Mouse (Mus musculus) cortical plate, adult 2 months (tissue): Measurements from ENCODE around the gene Smg6. TPM values are rescaled to one million over a fixed set of nuclear protein-coding genes. Genes with fewer than 3 reads are reported as not detected.

Experiments used
- H3K27ac ChIP-seq: fragments of 200-500 bp; 2 replicates; pipeline ENCODE4 v1.5.1; 2012; ENCODE audit warnings: low read length, control low read depth, inconsistent platforms; ENCODE audit not compliant: insufficient read depth
- H3K4me1 ChIP-seq: fragments of 200-500 bp; 2 replicates; pipeline ENCODE4 v1.6.1; 2011; ENCODE audit warnings: low read length; ENCODE audit not compliant: control insufficient read depth, insufficient read depth
- H3K4me3 ChIP-seq: fragments of 200-500 bp; 2 replicates; pipeline ENCODE4 v1.5.1; 2011; ENCODE audit warnings: mild to moderate bottlenecking, low read length, control low read depth; ENCODE audit not compliant: insufficient read depth
- CTCF ChIP-seq: fragments of 200-500 bp; IDR thresholded peaks from 2 replicates; pipeline ENCODE4 v1.5.1; 2011; ENCODE audit warnings: mild to moderate bottlenecking, control low read depth, low read length; ENCODE audit not compliant: insufficient read depth; ENCODE audit errors: extremely low read depth
- POLR2A ChIP-seq: fragments of 200-500 bp; IDR thresholded peaks from 2 replicates; pipeline ENCODE4 v1.6.1; 2011; ENCODE audit warnings: mild to moderate bottlenecking, low read length, control low read depth; ENCODE audit not compliant: insufficient read depth; ENCODE audit errors: extremely low read depth
- polyA plus RNA-seq: library from polyadenylated mRNA; depleted of rRNA; stranded (reverse); fragments of >200 nt; gene quantifications from 2 replicates; pipeline ENCODE4 v1.2.3, GENCODE M21; 2012

Smg6 gene
- polyA plus RNA-seq, 1 experiment: 26.9 TPM

DNA sequence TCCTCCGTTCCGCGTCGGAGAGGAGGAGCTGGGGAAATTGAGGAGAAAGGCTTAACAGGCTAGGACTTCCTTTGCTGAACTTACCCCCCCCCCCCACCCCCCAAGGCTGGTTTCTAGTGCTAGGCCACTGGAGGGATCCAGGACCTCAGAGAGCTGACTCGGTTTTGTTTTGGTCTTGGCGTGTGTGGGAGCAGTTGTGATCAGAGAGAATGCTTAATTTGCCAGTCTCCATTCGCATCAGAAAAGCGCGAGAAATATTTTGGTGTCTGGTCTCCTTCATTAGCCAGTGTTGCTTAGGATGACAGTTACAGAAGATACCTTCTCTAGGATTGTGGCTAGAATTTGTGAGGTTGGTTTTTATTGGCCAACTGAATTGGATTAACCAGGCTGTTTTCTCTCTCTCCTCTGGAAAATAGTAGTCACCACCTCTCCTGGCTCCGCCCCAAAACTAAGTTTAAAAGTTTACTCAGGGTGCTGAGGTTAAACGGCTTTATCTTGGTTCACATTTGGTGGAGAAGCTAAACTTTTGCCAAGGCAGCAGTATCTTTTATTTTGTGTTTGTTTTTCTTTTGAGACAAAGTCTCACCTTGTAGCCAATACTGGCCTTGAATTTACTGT, 874 bp downstream of the Smg6 start:
- TF ChIP-seq CTCF: no peak
- H3K4me3 ChIP-seq: peak overlapping the region; percentile 64
- peaks cover 2% of the 10 kb centered on the region; the same call in 1 of the 2 replicates for H3K4me1 ChIP-seq
- peak overlapping the region; percentile 94 for H3K27ac ChIP-seq

DNA sequence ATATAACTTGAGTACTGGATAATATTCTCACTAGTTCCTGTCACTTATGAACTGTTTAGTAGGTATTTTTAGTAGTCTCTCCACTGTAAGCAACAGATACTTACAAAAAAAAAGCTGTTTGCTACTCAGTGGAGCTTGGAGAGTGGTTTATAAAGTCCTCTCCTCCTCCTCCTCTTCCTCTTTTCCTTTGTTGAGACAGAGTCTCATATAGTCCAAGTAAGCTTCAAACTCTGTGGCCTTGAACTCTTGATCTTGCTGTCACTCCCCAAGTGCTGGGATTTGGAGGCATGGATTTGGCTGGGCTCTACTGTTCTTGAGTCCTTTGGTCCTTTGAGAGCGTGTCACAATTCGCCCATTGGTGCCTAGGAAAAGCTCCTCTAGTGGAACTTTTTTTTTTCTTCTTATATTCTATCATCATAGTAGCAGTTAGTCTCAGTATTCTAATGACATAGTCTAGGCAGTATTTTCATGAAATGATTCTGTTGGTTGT, 1.7 kb downstream of the Smg6 start:
- H3K4me3 ChIP-seq: no peak overlapping the region
- H3K4me1 ChIP-seq: peaks cover 2% of the 10 kb centered on the region; the same call in 1 of the 2 replicates
- no peak for TF ChIP-seq CTCF
- H3K27ac ChIP-seq: no peak overlapping the region

DNA sequence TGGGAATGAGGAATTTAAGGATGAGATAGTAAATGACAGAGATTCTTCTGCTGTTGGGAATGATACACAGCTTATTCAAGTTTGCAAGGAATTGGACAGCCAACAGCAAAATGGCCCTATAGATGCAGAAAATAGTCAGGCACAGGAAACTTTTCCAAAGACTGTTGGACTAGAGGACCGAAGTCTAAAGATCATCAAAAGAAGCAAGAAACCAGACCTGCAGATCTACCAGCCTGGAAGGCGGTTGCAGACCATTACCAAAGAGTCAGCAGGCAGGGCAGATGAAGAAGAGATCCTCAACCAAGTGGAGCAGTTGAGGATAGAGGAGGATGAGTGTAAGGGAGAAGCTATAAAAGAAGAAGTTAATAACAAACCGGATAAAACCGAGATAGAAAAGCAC, 3.5 kb downstream of the Smg6 start:
- Histone ChIP-seq H3K4me1 (peaks cover 2% of the 10 kb centered on the region; the same call in 1 of the 2 replicates), H3K4me3 (no peak overlapping the region)
- TF ChIP-seq POLR2A (no peak), CTCF (no peak)

GRCm38 (mm10) chr11:74930391-74930790, 4.8 kb downstream of the Smg6 start:
- TF ChIP-seq CTCF: no peak
- no peak for TF ChIP-seq POLR2A
- 0 out of 2 replicates have a peak, but pooled peaks cover 2% of the 10 kb centered on the region for H3K4me1 ChIP-seq
- H3K27ac ChIP-seq: no peak overlapping the region
- H3K4me3 ChIP-seq: no peak overlapping the region

More for the DNA sequence above, 3.5 kb downstream of the Smg6 start:
- no peak overlapping the region for H3K27ac ChIP-seq

- TF ChIP-seq CTCF: 0 out of 2 replicates have a peak, but pooled peaks have one; percentile 34
- TF ChIP-seq POLR2A: no peak
- H3K4me3 ChIP-seq: no peak overlapping the region
- no peaks in the 10 kb centered on the region for H3K4me1 ChIP-seq
- H3K27ac ChIP-seq: no peak overlapping the region
Measured at GRCm38 (mm10) chr11:74946348-74946747, 20.7 kb downstream of the Smg6 start.

DNA sequence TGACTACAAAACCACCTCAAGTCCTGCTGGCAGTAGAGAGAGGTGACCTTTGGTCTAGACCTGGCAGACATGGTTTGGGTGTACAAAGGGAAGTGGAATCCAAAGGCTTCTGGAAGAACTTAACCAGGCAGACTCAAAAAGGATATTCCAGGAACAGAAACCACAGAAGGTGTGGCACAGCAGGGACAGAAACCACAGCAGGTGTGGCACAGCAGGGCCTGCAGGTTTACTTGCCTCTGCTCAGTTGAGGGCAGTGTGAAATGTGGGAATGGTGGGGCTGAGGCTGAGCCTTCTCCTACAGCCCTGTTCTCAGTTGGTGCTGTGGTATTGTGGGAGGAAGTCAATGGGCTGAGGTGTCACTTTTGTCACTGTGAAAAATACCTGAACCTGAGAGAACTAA, 29.3 kb downstream of the Smg6 start:
- Histone ChIP-seq H3K27ac (no peak overlapping the region), H3K4me3 (no peak overlapping the region), H3K4me1 (no peaks in the 10 kb centered on the region)
- no peak for TF ChIP-seq POLR2A
- no peak for TF ChIP-seq CTCF

GRCm38 (mm10) chr11:74956006-74956405, 30.4 kb downstream of the Smg6 start:
- no peak for TF ChIP-seq CTCF
- no peak for TF ChIP-seq POLR2A
- no peak overlapping the region for H3K27ac ChIP-seq
- no peak overlapping the region for H3K4me3 ChIP-seq
- no peaks in the 10 kb centered on the region for H3K4me1 ChIP-seq

DNA sequence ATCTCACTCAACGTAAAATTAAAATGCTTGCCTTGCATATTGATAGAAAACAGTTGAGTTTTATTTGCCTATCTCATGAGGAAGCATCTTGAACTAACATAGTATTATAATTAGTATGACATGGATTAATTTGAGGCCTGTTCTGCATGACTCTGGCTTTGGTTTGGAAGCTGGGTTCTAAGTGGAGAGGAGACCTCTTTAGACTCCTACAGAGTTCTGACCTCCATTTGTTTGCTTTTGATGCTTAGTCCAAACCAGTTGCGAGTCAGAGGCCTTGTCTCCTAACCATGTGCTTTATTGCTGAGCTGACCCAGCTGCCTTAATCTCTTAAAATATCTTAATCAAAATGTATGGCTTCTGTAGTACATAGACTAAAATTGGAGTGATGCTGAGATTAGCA, 32.0 kb downstream of the Smg6 start:
- no peak overlapping the region for H3K27ac ChIP-seq
- TF ChIP-seq CTCF (no peak), POLR2A (no peak)
- H3K4me3 ChIP-seq: no peak overlapping the region
- no peaks in the 10 kb centered on the region for H3K4me1 ChIP-seq

GRCm38 (mm10) chr11:74959501-74959900, 33.9 kb downstream of the Smg6 start:
- no peak overlapping the region for H3K4me3 ChIP-seq
- TF ChIP-seq POLR2A (no peak), CTCF (no peak)
- no peak overlapping the region for H3K27ac ChIP-seq
- 0 out of 2 replicates have a peak, but pooled peaks cover 1% of the 10 kb centered on the region for H3K4me1 ChIP-seq

- 0 out of 2 replicates have a peak, but pooled peaks cover 1% of the 10 kb centered on the region for H3K4me1 ChIP-seq
- H3K4me3 ChIP-seq: no peak overlapping the region
Measured at GRCm38 (mm10) chr11:74960031-74960551, 34.5 kb downstream of the Smg6 start.

GRCm38 (mm10) chr11:74961953-74962352, 36.3 kb downstream of the Smg6 start:
- TF ChIP-seq POLR2A (no peak), CTCF (no peak)
- Histone ChIP-seq H3K27ac (no peak overlapping the region), H3K4me3 (no peak overlapping the region), H3K4me1 (0 out of 2 replicates have a peak, but pooled peaks cover 1% of the 10 kb centered on the region)

More at GRCm38 (mm10) chr11:74960031-74960551, 34.5 kb downstream of the Smg6 start:
- TF ChIP-seq CTCF: no peak
- TF ChIP-seq POLR2A: no peak
- H3K27ac ChIP-seq: no peak overlapping the region
